Mouse (Mus musculus) bone marrow macrophage, adult 2 months (primary cell): ENCODE results near the gene Nipa1. TPM values are rescaled to one million over a fixed set of nuclear protein-coding genes. Genes with fewer than 3 reads are reported as not detected.

Experiments used
- H3K27ac ChIP-seq: 2 replicates; pipeline ENCODE4 v1.5.1; 2012; ENCODE audit warnings: low read depth, low read length; ENCODE audit not compliant: insufficient read depth
- H3K4me1 ChIP-seq: 2 replicates; pipeline ENCODE4 v1.6.1; 2012; ENCODE audit warnings: low read length; ENCODE audit not compliant: control insufficient read depth, insufficient read depth
- H3K4me3 ChIP-seq: 2 replicates; pipeline ENCODE4 v1.5.1; 2012; ENCODE audit warnings: mild to moderate bottlenecking, low read length, moderate library complexity; ENCODE audit not compliant: insufficient read depth
- CTCF ChIP-seq: IDR thresholded peaks from 2 replicates; pipeline ENCODE4 v1.5.1; 2012; ENCODE audit warnings: low read depth, mild to moderate bottlenecking, low read length, moderate library complexity
- POLR2A ChIP-seq: IDR thresholded peaks from 2 replicates; pipeline ENCODE4 v1.6.1; 2012; ENCODE audit warnings: mild to moderate bottlenecking, low read depth, low read length, borderline replicate concordance
- polyA plus RNA-seq: library from polyadenylated mRNA; stranded (reverse); fragments of >200 nt; gene quantifications from 2 replicates; pipeline ENCODE4 v1.2.4, GENCODE M21; 2012; ENCODE audit not compliant: missing spikeins, insufficient read depth, insufficient read length

The Nipa1 gene
- polyA plus RNA-seq, result 4.6 and 5.8 TPM in 2 replicates

DNA sequence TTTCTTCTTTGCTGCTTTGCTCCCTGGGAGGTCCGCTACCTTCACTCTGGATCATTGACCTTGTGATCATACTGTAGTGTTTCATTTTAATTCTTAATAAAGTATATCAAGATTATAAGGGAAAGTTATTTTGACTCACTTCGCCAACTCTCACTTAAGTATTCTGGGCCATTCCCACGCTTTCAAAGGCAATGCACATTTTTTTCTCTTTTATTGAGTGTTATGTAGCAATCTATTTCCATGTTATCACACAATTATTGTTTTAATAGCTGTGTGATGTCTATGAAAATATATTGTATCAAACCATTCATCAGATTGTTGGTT is at the start of gene Nipa1:
TSS of gene Nipa1 (minus strand) at position 25 of the 324 bp plus-strand sequence.
- Histone ChIP-seq H3K27ac (no peak within 1 kb of the TSS), H3K4me1 (peaks cover 4% of the 10 kb centered on the region), H3K4me3 (peak within 1 kb of the TSS; percentile 79)
- TF ChIP-seq CTCF, result no peak
- TF ChIP-seq POLR2A, result no peak

DNA sequence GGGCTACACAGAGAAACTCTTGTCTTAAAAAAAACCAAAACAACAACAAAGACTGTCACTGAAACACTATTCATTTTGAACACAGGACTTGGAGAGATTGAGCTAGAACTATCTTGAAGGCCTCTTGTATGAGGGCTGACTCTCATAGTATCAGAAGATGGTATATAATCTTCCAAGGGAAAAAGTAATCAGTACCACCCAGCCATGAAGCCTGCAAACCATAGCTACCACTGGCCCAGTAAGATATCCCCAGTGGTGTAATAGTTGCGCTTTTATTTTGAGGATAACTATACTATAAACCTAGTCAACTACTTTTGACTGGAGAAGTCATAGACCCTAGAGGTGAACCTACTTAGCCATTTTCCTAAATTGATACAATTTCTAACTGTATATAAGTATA is 46.9 kb upstream of the Nipa1 start:
- TF ChIP-seq POLR2A (no peak), CTCF (no peak)
- Histone ChIP-seq H3K4me1 (peaks cover 2% of the 10 kb centered on the region; the same call in 1 of the 2 replicates), H3K4me3 (no peak overlapping the region), H3K27ac (no peak overlapping the region)

GRCm38 (mm10) chr7:56066136-56066535 is 46.4 kb upstream of the Nipa1 start:
- TF ChIP-seq POLR2A (no peak), CTCF (no peak)
- H3K27ac ChIP-seq, result no peak overlapping the region
- no peak overlapping the region for H3K4me3 ChIP-seq
- H3K4me1 ChIP-seq, result peaks cover 2% of the 10 kb centered on the region; the same call in 1 of the 2 replicates

DNA sequence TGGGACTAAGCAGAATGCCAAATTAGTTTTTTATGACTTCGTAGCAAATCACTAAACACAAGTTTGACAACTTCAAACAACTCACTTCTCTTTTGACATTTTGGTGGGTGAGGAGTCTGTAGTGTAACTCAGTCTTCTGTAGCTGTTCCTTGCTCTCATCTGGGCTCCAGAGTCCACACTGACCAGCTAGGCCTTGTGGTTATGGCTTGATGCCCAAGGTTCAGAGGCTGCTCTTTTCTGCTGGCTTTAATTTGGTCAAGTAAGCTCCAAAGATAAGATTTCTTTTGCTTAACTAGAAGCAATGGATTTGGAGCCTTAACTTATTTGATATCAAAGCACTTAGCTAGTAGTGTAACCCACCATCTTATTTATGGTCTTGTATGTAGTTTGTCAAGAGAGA is 45.1 kb upstream of the Nipa1 start:
- no peak overlapping the region for H3K27ac ChIP-seq
- no peak overlapping the region for H3K4me3 ChIP-seq
- TF ChIP-seq POLR2A, result no peak
- TF ChIP-seq CTCF, result no peak
- peaks cover 2% of the 10 kb centered on the region; the same call in 1 of the 2 replicates for H3K4me1 ChIP-seq

DNA sequence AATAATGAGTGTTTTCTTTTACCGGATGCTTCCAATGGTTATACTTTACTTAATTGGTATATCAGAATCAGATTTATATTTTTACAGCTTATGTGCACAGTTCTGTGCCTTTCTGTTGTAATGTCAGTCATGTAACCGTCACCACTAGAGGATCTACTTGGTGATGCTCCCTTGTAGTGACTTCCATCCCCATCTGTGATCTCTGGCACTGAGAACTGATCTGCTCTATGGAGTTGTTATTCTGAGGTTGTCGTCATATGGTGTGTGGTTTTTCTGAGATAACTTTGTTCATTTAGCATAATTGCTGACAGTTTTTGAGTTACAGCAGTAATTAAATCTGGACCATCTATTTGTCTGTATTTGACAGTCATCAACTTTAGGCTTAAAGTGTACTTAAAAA is 35.6 kb upstream of the Nipa1 start:
- H3K4me1 ChIP-seq, result peaks cover 15% of the 10 kb centered on the region
- no peak overlapping the region for H3K4me3 ChIP-seq
- TF ChIP-seq POLR2A, result no peak
- TF ChIP-seq CTCF, result no peak
- H3K27ac ChIP-seq, result no peak overlapping the region

- H3K27ac ChIP-seq, result no peak overlapping the region
- peaks cover 15% of the 10 kb centered on the region for H3K4me1 ChIP-seq
- H3K4me3 ChIP-seq, result no peak overlapping the region
- TF ChIP-seq CTCF, result no peak
- TF ChIP-seq POLR2A, result no peak
These were observed 33.2 kb upstream of the Nipa1 start for GRCm38 (mm10) chr7:56052996-56053395.

DNA sequence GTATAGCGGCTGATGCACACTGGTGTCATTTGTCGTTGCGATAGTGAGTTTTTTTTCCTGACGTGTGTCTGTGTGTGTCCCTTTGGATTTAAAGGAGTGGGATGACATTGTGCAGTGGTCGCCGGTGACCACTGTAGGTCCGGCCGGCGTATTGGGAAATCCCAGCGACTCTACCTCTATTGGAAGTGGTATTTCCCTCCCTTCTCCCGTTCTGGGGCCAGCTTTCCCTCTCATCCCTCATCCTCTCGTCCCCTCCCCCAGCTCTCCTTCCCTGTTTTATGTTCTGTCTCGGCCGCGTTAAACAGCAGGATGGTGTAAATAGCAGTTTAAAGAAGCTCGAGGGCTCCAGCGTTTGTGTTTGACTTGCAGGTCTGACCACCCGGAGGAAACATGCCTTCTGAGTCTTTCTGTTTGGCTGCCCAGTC is 30.7 kb upstream of the Nipa1 start:
- Histone ChIP-seq H3K4me3 (peak overlapping the region; percentile 83), H3K4me1 (peaks cover 15% of the 10 kb centered on the region), H3K27ac (peak overlapping the region; percentile 65)
- no peak for TF ChIP-seq POLR2A

GRCm38 (mm10) chr7:56049831-56050321 is 30.1 kb upstream of the Nipa1 start, which contains the start of gene Herc2:
Gene Herc2, plus strand, starts transcription at chr7:56050196.
- Histone ChIP-seq H3K4me3 (peak within 1 kb of the TSS; percentile 83), H3K27ac (peak within 1 kb of the TSS; percentile 68), H3K4me1 (peaks cover 15% of the 10 kb centered on the region)
- TF ChIP-seq POLR2A, result peak; percentile 58; the same call in 1 of the 2 replicates
- TF ChIP-seq CTCF, result no peak

DNA sequence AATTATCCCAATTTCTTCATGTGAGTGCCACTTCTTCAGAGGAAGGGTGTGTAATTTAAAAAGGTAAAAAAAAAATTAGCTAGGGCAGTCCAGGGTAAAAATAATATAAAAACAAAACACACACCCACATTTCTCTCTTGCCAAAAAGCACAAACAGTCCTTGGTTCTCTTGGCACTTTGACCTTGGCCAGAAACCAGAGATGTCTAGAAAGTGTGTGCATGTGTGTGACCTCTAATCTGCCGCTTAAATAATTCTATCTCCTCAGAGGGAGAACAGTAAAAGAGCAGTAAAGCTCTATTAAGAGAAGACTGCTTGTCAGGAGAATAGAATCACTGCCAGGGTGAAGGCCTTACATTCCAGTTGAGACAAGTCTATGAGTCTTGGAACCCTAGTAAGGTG is 27.4 kb upstream of the Nipa1 start:
- H3K4me1 ChIP-seq, result peaks cover 4% of the 10 kb centered on the region; the same call in 1 of the 2 replicates
- H3K4me3 ChIP-seq, result no peak overlapping the region
- H3K27ac ChIP-seq, result no peak overlapping the region
- TF ChIP-seq CTCF (no peak), POLR2A (no peak)

DNA sequence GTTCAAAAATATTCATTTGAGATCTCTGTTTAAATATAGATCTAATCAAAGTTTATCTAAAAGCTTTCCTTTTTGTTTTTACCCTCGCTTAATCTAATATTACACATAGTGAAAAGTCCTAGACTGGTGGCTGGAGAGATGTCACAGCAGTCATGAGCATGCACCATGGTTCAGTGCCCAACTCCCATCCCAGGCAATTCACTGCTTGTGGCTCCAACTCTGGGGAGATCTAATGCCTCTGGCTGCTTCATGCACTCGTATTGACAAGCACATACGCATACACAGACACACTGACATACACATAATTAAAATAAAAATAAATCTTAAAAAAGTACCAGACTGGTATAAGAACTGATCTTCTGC is 24.5 kb upstream of the Nipa1 start:
- TF ChIP-seq CTCF (no peak), POLR2A (no peak)
- no peak overlapping the region for H3K27ac ChIP-seq
- no peaks in the 10 kb centered on the region for H3K4me1 ChIP-seq
- no peak overlapping the region for H3K4me3 ChIP-seq

DNA sequence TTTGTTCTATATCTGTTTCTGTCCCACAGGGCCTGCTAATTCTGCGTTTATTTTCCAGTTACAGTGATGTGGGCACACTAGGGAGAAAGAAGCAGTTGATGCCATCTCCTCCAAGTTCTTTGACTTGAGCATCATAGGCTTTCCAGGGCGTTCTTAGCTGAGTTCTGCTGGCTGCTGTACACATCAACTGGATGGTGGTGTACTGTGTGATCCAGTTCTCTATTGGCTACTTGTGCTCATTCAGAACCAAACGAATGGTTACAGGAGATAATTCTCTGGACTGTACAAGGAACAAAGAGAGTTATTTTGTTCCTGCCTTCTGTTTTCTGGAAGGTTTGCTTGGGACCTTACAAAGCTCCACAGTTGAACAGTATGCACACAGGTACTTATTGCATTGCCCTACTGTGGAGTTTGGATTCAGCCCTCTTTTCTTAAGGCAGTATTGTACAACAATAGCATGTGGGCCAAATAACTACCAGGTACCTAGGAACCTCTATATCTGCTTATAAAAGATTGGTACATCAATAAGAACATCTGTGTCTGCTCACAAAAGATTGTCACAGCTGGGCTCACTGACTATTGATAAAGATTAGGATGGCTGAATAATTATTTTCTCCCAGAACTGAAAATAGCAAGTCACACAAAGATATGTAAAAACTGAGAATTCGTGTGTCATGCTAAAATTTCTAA is 24.0 kb upstream of the Nipa1 start:
- TF ChIP-seq POLR2A (no peak), CTCF (no peak)
- H3K4me3 ChIP-seq, result no peak overlapping the region
- H3K27ac ChIP-seq, result no peak overlapping the region
- H3K4me1 ChIP-seq, result no peaks in the 10 kb centered on the region
